Mouse (Mus musculus): ENCODE measurements around the gene Zswim8.

- TF ChIP-seq HCFC1 (IDR thresholded peaks at IDR 0.05; ENCODE audit: borderline replicate concordance, insufficient read depth, low read length) = peak; percentile 85
- no peak for TF ChIP-seq CHD2 (IDR thresholded peaks at IDR 0.05; ENCODE audit: low read depth, low read length)
- no peak for TF ChIP-seq ZC3H11A (IDR thresholded peaks at IDR 0.05; ENCODE audit: borderline replicate concordance, low read depth, low read length)
- TF ChIP-seq MAFK (IDR thresholded peaks at IDR 0.05; ENCODE audit: insufficient read depth, low read depth, low read length) = no peak
- no peak for TF ChIP-seq ZNF384 (IDR thresholded peaks at IDR 0.05; ENCODE audit: low read depth, low read length)
Observed at GRCm38 (mm10) chr14:20707201-20708190, at the start of gene Zswim8.

Measured in ES-E14 (cell line).